Mouse (Mus musculus): Measurements from ENCODE around the gene Gnai3. TPM values are rescaled to one million over a fixed set of nuclear protein-coding genes. Genes with fewer than 3 reads are reported as not detected.

Gene Gnai3
- polyA plus RNA-seq, 1 experiment, result 28.8 TPM

GRCm38 (mm10) chr3:108132484-108132883 is 13.5 kb downstream of the Gnai3 start:
- Histone ChIP-seq H3K36me3 (ENCODE audit: control insufficient read depth, insufficient read depth) (peaks cover 13% of the 10 kb centered on the region), H3K27me3 (ENCODE audit: control insufficient read depth, insufficient read depth, insufficient read length) (no peaks in the 10 kb centered on the region), H3K4me3 (ENCODE audit: insufficient read depth, poor library complexity, severe bottlenecking) (no peak overlapping the region), H3ac (ENCODE audit: control insufficient read depth, insufficient read length, low read depth) (no peak overlapping the region), H3K79me2 (ENCODE audit: control insufficient read depth, insufficient read depth) (peaks cover 100% of the 10 kb centered on the region), H3K79me3 (ENCODE audit: low read depth) (peaks cover 96% of the 10 kb centered on the region)
- TF ChIP-seq FOSL1 (IDR thresholded peaks at IDR 0.05; ENCODE audit: insufficient read depth, low read length, poor library complexity, severe bottlenecking), result no peak
- TF ChIP-seq MYOD1 (IDR thresholded peaks at IDR 0.05; ENCODE audit: control insufficient read depth, insufficient read length, low read depth), result no peak
- no peak for TF ChIP-seq CEBPB (IDR thresholded peaks at IDR 0.05; ENCODE audit: low read depth)
- TF ChIP-seq MYOG (IDR thresholded peaks at IDR 0.05; ENCODE audit: control insufficient read depth, extremely low read depth, insufficient read length), result no peak
- TF ChIP-seq USF1 (IDR thresholded peaks at IDR 0.05; ENCODE audit: low read depth), result no peak
- TF ChIP-seq MAX (IDR thresholded peaks at IDR 0.05), result no peak
- TF ChIP-seq CTCF (IDR thresholded peaks at IDR 0.05; ENCODE audit: control insufficient read depth, insufficient read depth, insufficient read length), result no peak

- Histone ChIP-seq H3K4me3 (ENCODE audit: insufficient read depth, poor library complexity, severe bottlenecking) (no peak overlapping the region), H3ac (ENCODE audit: control insufficient read depth, insufficient read length, low read depth) (no peak overlapping the region), H3K27me3 (ENCODE audit: control insufficient read depth, insufficient read depth, insufficient read length) (no peaks in the 10 kb centered on the region), H3K36me3 (ENCODE audit: control insufficient read depth, insufficient read depth) (peaks cover 13% of the 10 kb centered on the region), H3K79me3 (ENCODE audit: low read depth) (peaks cover 91% of the 10 kb centered on the region), H3K79me2 (ENCODE audit: control insufficient read depth, insufficient read depth) (peaks cover 100% of the 10 kb centered on the region)
- TF ChIP-seq MYOG (IDR thresholded peaks at IDR 0.05; ENCODE audit: control insufficient read depth, extremely low read depth, insufficient read length), result no peak
- no peak for TF ChIP-seq CTCF (IDR thresholded peaks at IDR 0.05; ENCODE audit: control insufficient read depth, insufficient read depth, insufficient read length)
- no peak for TF ChIP-seq CEBPB (IDR thresholded peaks at IDR 0.05; ENCODE audit: low read depth)
- no peak for TF ChIP-seq MAX (IDR thresholded peaks at IDR 0.05)
- TF ChIP-seq MYOD1 (IDR thresholded peaks at IDR 0.05; ENCODE audit: control insufficient read depth, insufficient read length, low read depth), result no peak
- TF ChIP-seq USF1 (IDR thresholded peaks at IDR 0.05; ENCODE audit: low read depth), result no peak
- TF ChIP-seq FOSL1 (IDR thresholded peaks at IDR 0.05; ENCODE audit: insufficient read depth, low read length, poor library complexity, severe bottlenecking), result no peak
These were observed 14.1 kb downstream of the Gnai3 start for GRCm38 (mm10) chr3:108131821-108132220.

GRCm38 (mm10) chr3:108131216-108131615 is 14.7 kb downstream of the Gnai3 start:
- TF ChIP-seq MYOG (IDR thresholded peaks at IDR 0.05; ENCODE audit: control insufficient read depth, extremely low read depth, insufficient read length), result no peak
- TF ChIP-seq CEBPB (IDR thresholded peaks at IDR 0.05; ENCODE audit: low read depth), result no peak
- TF ChIP-seq MAX (IDR thresholded peaks at IDR 0.05), result no peak
- no peak for TF ChIP-seq MYOD1 (IDR thresholded peaks at IDR 0.05; ENCODE audit: control insufficient read depth, insufficient read length, low read depth)
- no peak for TF ChIP-seq CTCF (IDR thresholded peaks at IDR 0.05; ENCODE audit: control insufficient read depth, insufficient read depth, insufficient read length)
- TF ChIP-seq USF1 (IDR thresholded peaks at IDR 0.05; ENCODE audit: low read depth), result no peak
- no peak for TF ChIP-seq FOSL1 (IDR thresholded peaks at IDR 0.05; ENCODE audit: insufficient read depth, low read length, poor library complexity, severe bottlenecking)
- peaks cover 13% of the 10 kb centered on the region for H3K36me3 ChIP-seq (ENCODE audit: control insufficient read depth, insufficient read depth)

GRCm38 (mm10) chr3:108129804-108130203 is 16.1 kb downstream of the Gnai3 start:
- no peak overlapping the region for H3K4me3 ChIP-seq (ENCODE audit: insufficient read depth, poor library complexity, severe bottlenecking)
- peaks cover 84% of the 10 kb centered on the region for H3K79me3 ChIP-seq (ENCODE audit: low read depth)
- peaks cover 100% of the 10 kb centered on the region for H3K79me2 ChIP-seq (ENCODE audit: control insufficient read depth, insufficient read depth)
- TF ChIP-seq MYOG (IDR thresholded peaks at IDR 0.05; ENCODE audit: control insufficient read depth, extremely low read depth, insufficient read length) (no peak), USF1 (IDR thresholded peaks at IDR 0.05; ENCODE audit: low read depth) (no peak), MAX (IDR thresholded peaks at IDR 0.05) (no peak), CTCF (IDR thresholded peaks at IDR 0.05; ENCODE audit: control insufficient read depth, insufficient read depth, insufficient read length) (no peak), CEBPB (IDR thresholded peaks at IDR 0.05; ENCODE audit: low read depth) (no peak), FOSL1 (IDR thresholded peaks at IDR 0.05; ENCODE audit: insufficient read depth, low read length, poor library complexity, severe bottlenecking) (no peak), MYOD1 (IDR thresholded peaks at IDR 0.05; ENCODE audit: control insufficient read depth, insufficient read length, low read depth) (no peak)
- peaks cover 13% of the 10 kb centered on the region for H3K36me3 ChIP-seq (ENCODE audit: control insufficient read depth, insufficient read depth)
- H3ac ChIP-seq (ENCODE audit: control insufficient read depth, insufficient read length, low read depth), result no peak overlapping the region
- H3K27me3 ChIP-seq (ENCODE audit: control insufficient read depth, insufficient read depth, insufficient read length), result no peaks in the 10 kb centered on the region

More at GRCm38 (mm10) chr3:108131216-108131615, 14.7 kb downstream of the Gnai3 start:
- Histone ChIP-seq H3K79me2 (ENCODE audit: control insufficient read depth, insufficient read depth) (peaks cover 100% of the 10 kb centered on the region), H3ac (ENCODE audit: control insufficient read depth, insufficient read length, low read depth) (no peak overlapping the region), H3K27me3 (ENCODE audit: control insufficient read depth, insufficient read depth, insufficient read length) (no peaks in the 10 kb centered on the region), H3K4me3 (ENCODE audit: insufficient read depth, poor library complexity, severe bottlenecking) (no peak overlapping the region), H3K79me3 (ENCODE audit: low read depth) (peaks cover 89% of the 10 kb centered on the region)

- Histone ChIP-seq H3K27me3 (ENCODE audit: control insufficient read depth, insufficient read depth, insufficient read length) (no peaks in the 10 kb centered on the region), H3ac (ENCODE audit: control insufficient read depth, insufficient read length, low read depth) (no peak overlapping the region), H3K79me3 (ENCODE audit: low read depth) (peaks cover 80% of the 10 kb centered on the region), H3K79me2 (ENCODE audit: control insufficient read depth, insufficient read depth) (peaks cover 100% of the 10 kb centered on the region), H3K36me3 (ENCODE audit: control insufficient read depth, insufficient read depth) (peaks cover 13% of the 10 kb centered on the region), H3K4me3 (ENCODE audit: insufficient read depth, poor library complexity, severe bottlenecking) (no peak overlapping the region)
- no peak for TF ChIP-seq CTCF (IDR thresholded peaks at IDR 0.05; ENCODE audit: control insufficient read depth, insufficient read depth, insufficient read length)
- TF ChIP-seq CEBPB (IDR thresholded peaks at IDR 0.05; ENCODE audit: low read depth), result no peak
- no peak for TF ChIP-seq MAX (IDR thresholded peaks at IDR 0.05)
- no peak for TF ChIP-seq MYOD1 (IDR thresholded peaks at IDR 0.05; ENCODE audit: control insufficient read depth, insufficient read length, low read depth)
- no peak for TF ChIP-seq FOSL1 (IDR thresholded peaks at IDR 0.05; ENCODE audit: insufficient read depth, low read length, poor library complexity, severe bottlenecking)
- TF ChIP-seq USF1 (IDR thresholded peaks at IDR 0.05; ENCODE audit: low read depth), result no peak
- TF ChIP-seq MYOG (IDR thresholded peaks at IDR 0.05; ENCODE audit: control insufficient read depth, extremely low read depth, insufficient read length), result no peak
These were observed 16.6 kb downstream of the Gnai3 start for GRCm38 (mm10) chr3:108129367-108129766.
